Mouse (Mus musculus): ENCODE measurements around the gene Olfr218. TPM values are rescaled to one million over a fixed set of nuclear protein-coding genes. Genes with fewer than 3 reads are reported as not detected.

Olfr218 gene
- polyA plus RNA-seq (2014; fragmentation: Nextera tagmentation; extraction: Ambion mirVana): not detected in 2 replicates

GRCm38 (mm10) chr1:173197508-173197907 lies at the start of gene Olfr218:
Gene Olfr218 (plus strand): TSS chr1:173197808.
- Histone ChIP-seq H3K4me3 (ENCODE audit: low read depth, low read length) (no peak within 1 kb of the TSS), H3K36me3 (replicated peaks; ENCODE audit: control insufficient read depth, insufficient read depth, low read depth, low read length) (no peaks in the 10 kb centered on the region), H3K9ac (replicated peaks; ENCODE audit: low read length) (no peak within 1 kb of the TSS), H3K4me1 (ENCODE audit: control insufficient read depth, insufficient read depth, low read length) (no peaks in the 10 kb centered on the region), H3K27me3 (ENCODE audit: control insufficient read depth, insufficient read depth, low read length) (no peaks in the 10 kb centered on the region), H3K4me2 (ENCODE audit: low read depth, low read length) (no peak within 1 kb of the TSS), H3K9me3 (replicated peaks; ENCODE audit: control insufficient read depth, low read length) (no peaks in the 10 kb centered on the region), H3K27ac (replicated peaks; ENCODE audit: low read depth, low read length) (no peak within 1 kb of the TSS)
- ATAC-seq (replicated peaks; ENCODE audit: insufficient number of reproducible peaks, low FRiP score, low TSS enrichment, low read depth) (no peak), DNase-seq (ENCODE audit: low spot score) (no peak)
- 79% methylated on average over 5 of the region's 5 CpGs for WGBS

- Histone ChIP-seq H3K27me3 (ENCODE audit: control insufficient read depth, insufficient read depth, low read length) (no peaks in the 10 kb centered on the region), H3K4me3 (ENCODE audit: low read depth, low read length) (no peak overlapping the region), H3K4me2 (ENCODE audit: low read depth, low read length) (no peak overlapping the region), H3K36me3 (replicated peaks; ENCODE audit: control insufficient read depth, insufficient read depth, low read depth, low read length) (no peaks in the 10 kb centered on the region), H3K4me1 (ENCODE audit: control insufficient read depth, insufficient read depth, low read length) (no peaks in the 10 kb centered on the region), H3K9ac (replicated peaks; ENCODE audit: low read length) (no peak overlapping the region), H3K27ac (replicated peaks; ENCODE audit: low read depth, low read length) (no peak overlapping the region), H3K9me3 (replicated peaks; ENCODE audit: control insufficient read depth, low read length) (no peaks in the 10 kb centered on the region)
- ATAC-seq (replicated peaks; ENCODE audit: insufficient number of reproducible peaks, low FRiP score, low TSS enrichment, low read depth): no peak
- DNase-seq (ENCODE audit: low spot score): no peak
Measured at GRCm38 (mm10) chr1:173174154-173174842, 23.3 kb upstream of the Olfr218 start.

- WGBS: 66% methylated on average over 3 of the region's 3 CpGs
- no peak within 1 kb of the TSS for H3K9ac ChIP-seq (replicated peaks; ENCODE audit: low read length)
- no peaks in the 10 kb centered on the region for H3K36me3 ChIP-seq (replicated peaks; ENCODE audit: control insufficient read depth, insufficient read depth, low read depth, low read length)
- H3K4me3 ChIP-seq (ENCODE audit: low read depth, low read length): no peak within 1 kb of the TSS
- no peaks in the 10 kb centered on the region for H3K4me1 ChIP-seq (ENCODE audit: control insufficient read depth, insufficient read depth, low read length)
- no peaks in the 10 kb centered on the region for H3K9me3 ChIP-seq (replicated peaks; ENCODE audit: control insufficient read depth, low read length)
- H3K4me2 ChIP-seq (ENCODE audit: low read depth, low read length): no peak within 1 kb of the TSS
- no peak for DNase-seq (ENCODE audit: low spot score)
- no peak within 1 kb of the TSS for H3K27ac ChIP-seq (replicated peaks; ENCODE audit: low read depth, low read length)
- no peaks in the 10 kb centered on the region for H3K27me3 ChIP-seq (ENCODE audit: control insufficient read depth, insufficient read depth, low read length)
- no peak for ATAC-seq (replicated peaks; ENCODE audit: insufficient number of reproducible peaks, low FRiP score, low TSS enrichment, low read depth)
Measured at GRCm38 (mm10) chr1:173190540-173190939, 7.1 kb upstream of the Olfr218 start, which contains the start of gene Olfr1406. Gene Olfr1406 (minus strand): TSS chr1:173190640.

GRCm38 (mm10) chr1:173192059-173192458 lies 5.5 kb upstream of the Olfr218 start:
- H3K4me3 ChIP-seq (ENCODE audit: low read depth, low read length): no peak overlapping the region
- H3K27me3 ChIP-seq (ENCODE audit: control insufficient read depth, insufficient read depth, low read length): no peaks in the 10 kb centered on the region
- no peaks in the 10 kb centered on the region for H3K36me3 ChIP-seq (replicated peaks; ENCODE audit: control insufficient read depth, insufficient read depth, low read depth, low read length)
- H3K4me1 ChIP-seq (ENCODE audit: control insufficient read depth, insufficient read depth, low read length): no peaks in the 10 kb centered on the region
- H3K9me3 ChIP-seq (replicated peaks; ENCODE audit: control insufficient read depth, low read length): no peaks in the 10 kb centered on the region
- ATAC-seq (replicated peaks; ENCODE audit: insufficient number of reproducible peaks, low FRiP score, low TSS enrichment, low read depth) (no peak), DNase-seq (ENCODE audit: low spot score) (no peak)
- H3K4me2 ChIP-seq (ENCODE audit: low read depth, low read length): no peak overlapping the region
- no peak overlapping the region for H3K27ac ChIP-seq (replicated peaks; ENCODE audit: low read depth, low read length)
- WGBS: 82% methylated on average over 3 of the region's 3 CpGs
- H3K9ac ChIP-seq (replicated peaks; ENCODE audit: low read length): no peak overlapping the region

GRCm38 (mm10) chr1:173196359-173196758 lies 1.2 kb upstream of the Olfr218 start:
- H3K27ac ChIP-seq (replicated peaks; ENCODE audit: low read depth, low read length): no peak overlapping the region
- no peak for DNase-seq (ENCODE audit: low spot score)
- H3K4me2 ChIP-seq (ENCODE audit: low read depth, low read length): no peak overlapping the region
- no peak overlapping the region for H3K4me3 ChIP-seq (ENCODE audit: low read depth, low read length)
- H3K4me1 ChIP-seq (ENCODE audit: control insufficient read depth, insufficient read depth, low read length): no peaks in the 10 kb centered on the region
- H3K9me3 ChIP-seq (replicated peaks; ENCODE audit: control insufficient read depth, low read length): no peaks in the 10 kb centered on the region
- WGBS: 87% methylated on average over 2 of the region's 2 CpGs
- ATAC-seq (replicated peaks; ENCODE audit: insufficient number of reproducible peaks, low FRiP score, low TSS enrichment, low read depth): no peak
- no peaks in the 10 kb centered on the region for H3K27me3 ChIP-seq (ENCODE audit: control insufficient read depth, insufficient read depth, low read length)
- H3K36me3 ChIP-seq (replicated peaks; ENCODE audit: control insufficient read depth, insufficient read depth, low read depth, low read length): no peaks in the 10 kb centered on the region
- no peak overlapping the region for H3K9ac ChIP-seq (replicated peaks; ENCODE audit: low read length)

GRCm38 (mm10) chr1:173212092-173212491 lies 14.5 kb downstream of the Olfr218 start, which contains the start of gene Olfr1404:
Gene Olfr1404 (plus strand): TSS chr1:173212392.
- Histone ChIP-seq H3K4me2 (ENCODE audit: low read depth, low read length) (no peak within 1 kb of the TSS), H3K4me3 (ENCODE audit: low read depth, low read length) (no peak within 1 kb of the TSS), H3K27me3 (ENCODE audit: control insufficient read depth, insufficient read depth, low read length) (no peaks in the 10 kb centered on the region), H3K27ac (replicated peaks; ENCODE audit: low read depth, low read length) (no peak within 1 kb of the TSS), H3K9me3 (replicated peaks; ENCODE audit: control insufficient read depth, low read length) (no peaks in the 10 kb centered on the region), H3K36me3 (replicated peaks; ENCODE audit: control insufficient read depth, insufficient read depth, low read depth, low read length) (no peaks in the 10 kb centered on the region), H3K9ac (replicated peaks; ENCODE audit: low read length) (no peak within 1 kb of the TSS), H3K4me1 (ENCODE audit: control insufficient read depth, insufficient read depth, low read length) (no peaks in the 10 kb centered on the region)
- ATAC-seq (replicated peaks; ENCODE audit: insufficient number of reproducible peaks, low FRiP score, low TSS enrichment, low read depth) (no peak), DNase-seq (ENCODE audit: low spot score) (no peak)
- 81% methylated on average over 5 of the region's 5 CpGs for WGBS

GRCm38 (mm10) chr1:173216481-173216880 lies 18.9 kb downstream of the Olfr218 start:
- Histone ChIP-seq H3K9ac (replicated peaks; ENCODE audit: low read length) (no peak overlapping the region), H3K36me3 (replicated peaks; ENCODE audit: control insufficient read depth, insufficient read depth, low read depth, low read length) (no peaks in the 10 kb centered on the region), H3K4me3 (ENCODE audit: low read depth, low read length) (no peak overlapping the region), H3K27me3 (ENCODE audit: control insufficient read depth, insufficient read depth, low read length) (no peaks in the 10 kb centered on the region), H3K9me3 (replicated peaks; ENCODE audit: control insufficient read depth, low read length) (no peaks in the 10 kb centered on the region), H3K27ac (replicated peaks; ENCODE audit: low read depth, low read length) (no peak overlapping the region), H3K4me1 (ENCODE audit: control insufficient read depth, insufficient read depth, low read length) (no peaks in the 10 kb centered on the region), H3K4me2 (ENCODE audit: low read depth, low read length) (no peak overlapping the region)
- WGBS: 93% methylated on average over 3 of the region's 3 CpGs
- DNase-seq (ENCODE audit: low spot score) (no peak), ATAC-seq (replicated peaks; ENCODE audit: insufficient number of reproducible peaks, low FRiP score, low TSS enrichment, low read depth) (no peak)

- Histone ChIP-seq H3K27ac (replicated peaks; ENCODE audit: low read depth, low read length) (no peak within 1 kb of the TSS), H3K4me3 (ENCODE audit: low read depth, low read length) (no peak within 1 kb of the TSS), H3K36me3 (replicated peaks; ENCODE audit: control insufficient read depth, insufficient read depth, low read depth, low read length) (no peaks in the 10 kb centered on the region), H3K9me3 (replicated peaks; ENCODE audit: control insufficient read depth, low read length) (no peaks in the 10 kb centered on the region), H3K4me1 (ENCODE audit: control insufficient read depth, insufficient read depth, low read length) (no peaks in the 10 kb centered on the region), H3K9ac (replicated peaks; ENCODE audit: low read length) (no peak within 1 kb of the TSS), H3K27me3 (ENCODE audit: control insufficient read depth, insufficient read depth, low read length) (no peaks in the 10 kb centered on the region), H3K4me2 (ENCODE audit: low read depth, low read length) (no peak within 1 kb of the TSS)
- ATAC-seq (replicated peaks; ENCODE audit: insufficient number of reproducible peaks, low FRiP score, low TSS enrichment, low read depth): no peak
- no peak for DNase-seq (ENCODE audit: low spot score)
- WGBS: 87% methylated on average over 2 of the region's 2 CpGs
Measured at GRCm38 (mm10) chr1:173227081-173227480, 29.5 kb downstream of the Olfr218 start, which contains the start of gene Fcer1a. Gene Fcer1a (minus strand): TSS chr1:173227214.

Measured in embryonic facial prominence, embryonic 11.5 days (tissue).